Mouse (Mus musculus) spleen, embryonic (tissue): Measurements from ENCODE around the gene Dedd.
"Not testable (repeated sequence)": the region's sequence is repeated elsewhere in the genome, so short reads cannot be mapped to it uniquely, and the experiment has no call there.

ENCODE experiments used
- CTCF ChIA-PET: fragments of 350-600 bp; sonication (Branson Sonifier 250); formaldehyde crosslinking; loops from one replicate; lab custom pipeline; 2022; lab: Charles Lee

The Dedd gene

GRCm38 (mm10) chr1:171328839-171329432, at the start of gene Dedd:
Dedd (plus strand) TSS chr1:171329145.
- CTCF ChIA-PET = interaction anchor here (0.6 kb wide), 1 partner anchor 34 kb away, joined by 3 read pairs; no protein-coding TSS in a partner anchor

DNA sequence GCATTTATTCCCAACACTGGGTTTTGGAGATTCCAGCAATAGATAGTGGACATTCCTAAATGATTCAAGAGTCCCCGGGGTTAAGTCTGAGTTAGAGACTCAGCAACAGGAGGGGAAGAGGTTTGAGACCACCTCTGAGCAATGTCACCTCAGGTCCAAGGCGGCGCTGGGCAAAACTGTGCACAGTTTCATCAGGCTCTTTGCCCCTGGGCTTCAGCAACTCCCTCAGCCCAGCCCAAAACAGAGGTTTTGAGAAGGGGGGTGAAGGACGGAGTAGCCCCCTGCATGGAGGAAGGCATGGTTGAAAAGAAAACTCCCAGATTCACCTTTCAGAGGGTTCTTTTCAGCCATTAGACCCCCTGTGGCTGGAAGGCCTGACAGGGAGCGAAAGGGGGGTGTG, 49.2 kb upstream of the Dedd start:
- CTCF ChIA-PET = no interaction called here

- CTCF ChIA-PET = no interaction called here
These were observed 48.6 kb upstream of the Dedd start for GRCm38 (mm10) chr1:171280250-171280915.

DNA sequence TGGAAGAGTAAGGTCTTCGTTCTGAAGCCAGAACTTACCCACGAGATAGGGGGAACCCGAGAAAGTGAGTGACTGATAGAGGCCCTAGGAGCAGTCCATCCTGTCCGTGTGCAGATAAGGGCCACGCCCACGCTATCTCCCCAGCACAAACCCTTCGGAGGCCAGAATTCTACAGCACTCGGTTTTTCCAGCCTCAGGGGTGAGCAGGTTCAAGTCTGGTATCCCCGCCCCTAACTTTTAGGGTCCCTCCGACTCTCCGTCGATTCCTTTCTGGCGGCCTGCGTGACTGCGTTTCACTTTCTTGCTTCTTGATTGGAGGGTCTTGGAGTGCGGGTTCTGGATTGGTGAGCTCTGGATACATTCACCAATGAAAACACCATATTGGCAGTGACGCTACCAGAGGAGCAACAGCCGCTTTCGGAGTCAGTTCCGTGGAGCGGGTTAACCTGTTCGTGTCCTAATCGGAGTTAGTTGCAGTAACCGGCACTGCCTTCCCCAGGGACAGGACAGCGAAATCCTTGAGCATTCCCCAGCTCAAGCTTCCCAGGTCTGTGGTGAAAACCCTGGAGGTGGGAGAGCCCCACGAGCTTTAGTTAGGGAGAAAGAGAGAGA, 47.9 kb upstream of the Dedd start, which contains the start of gene Ppox:
Gene Ppox, minus strand, starts transcription at position 271 of the 612 bp plus-strand sequence.
- CTCF ChIA-PET = no interaction called here

DNA sequence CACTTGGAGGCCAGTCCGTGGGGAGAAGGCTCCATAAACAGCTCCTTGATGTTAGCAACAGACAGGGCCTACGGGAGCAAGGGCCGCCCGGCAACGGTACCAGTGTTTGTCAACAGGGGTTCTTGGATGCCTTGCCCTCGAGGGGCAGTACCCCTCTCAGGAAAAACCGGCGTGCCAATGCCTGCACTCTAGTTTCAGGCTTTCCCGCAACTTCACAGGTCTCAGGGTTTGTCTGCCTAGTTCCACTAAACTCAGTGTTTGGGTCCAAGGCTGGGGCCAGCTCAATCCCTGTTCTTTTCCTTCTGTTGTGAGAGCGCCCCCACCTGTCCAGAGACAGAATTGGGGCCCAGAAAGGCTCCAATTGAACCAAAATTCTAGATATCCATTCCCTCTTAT, 47.4 kb upstream of the Dedd start:
- CTCF ChIA-PET = no interaction called here

DNA sequence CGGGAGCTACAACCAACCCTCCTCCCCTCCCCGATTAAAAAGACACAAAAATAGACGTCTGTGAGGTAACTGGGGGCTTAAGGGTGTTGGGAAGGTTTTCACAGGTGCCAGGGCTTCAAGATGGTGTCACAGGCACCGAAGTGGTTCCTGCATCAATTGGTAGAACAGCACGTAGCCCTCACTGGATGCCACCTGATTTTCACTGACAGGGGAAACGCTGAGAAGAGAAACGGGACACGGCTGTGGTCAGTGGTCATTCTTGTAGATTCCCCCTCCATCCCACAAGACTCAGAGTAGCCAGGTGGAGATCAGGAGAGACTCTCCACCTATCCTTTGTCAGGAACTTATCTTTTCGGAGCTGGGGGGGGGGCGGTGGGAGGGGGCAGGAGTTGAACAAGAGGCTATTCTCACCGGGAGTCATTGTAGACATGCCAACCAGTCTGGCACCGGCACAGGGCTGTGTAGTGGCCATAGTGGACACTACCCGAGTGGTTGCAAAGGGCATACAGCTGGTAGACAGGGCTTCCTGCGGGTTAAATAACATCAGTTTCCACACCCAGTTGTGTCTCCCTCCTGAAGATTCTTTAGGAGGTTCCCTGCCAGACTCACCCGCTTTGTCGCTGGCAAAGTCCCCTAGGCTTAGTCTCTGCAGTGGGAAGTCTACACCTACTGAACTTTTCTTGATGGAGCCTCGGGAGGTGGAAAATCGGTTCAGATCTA, 46.7 kb upstream of the Dedd start:
- CTCF ChIA-PET = interaction anchor here (0.5 kb wide), 1 partner anchor 41 kb away, joined by 4 read pairs; no protein-coding TSS in a partner anchor

GRCm38 (mm10) chr1:171283188-171284160, 45.5 kb upstream of the Dedd start:
- CTCF ChIA-PET = no interaction called here

DNA sequence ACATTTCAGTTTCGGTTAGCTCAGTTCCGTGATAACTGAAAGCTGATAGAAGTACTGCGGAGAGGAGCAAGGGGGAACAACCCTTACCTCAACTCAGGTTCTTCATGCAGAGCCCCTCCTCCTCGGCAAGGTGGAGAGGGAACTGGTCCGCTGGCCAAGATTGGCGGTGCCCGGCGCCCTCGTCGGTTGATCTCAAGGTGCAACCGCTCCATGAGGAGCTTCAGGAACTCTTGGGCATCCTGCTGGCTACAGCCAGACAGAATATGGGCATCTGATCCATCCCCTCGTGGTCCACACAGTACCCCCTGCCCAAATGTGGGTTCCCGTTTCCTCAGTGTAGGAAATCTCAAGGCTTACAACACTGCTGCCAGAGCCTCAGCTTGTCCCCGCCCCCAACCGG, 44.5 kb upstream of the Dedd start:
- CTCF ChIA-PET = interaction anchor here (0.8 kb wide), 1 partner anchor 78 kb away, joined by 3 read pairs; no protein-coding TSS in a partner anchor

DNA sequence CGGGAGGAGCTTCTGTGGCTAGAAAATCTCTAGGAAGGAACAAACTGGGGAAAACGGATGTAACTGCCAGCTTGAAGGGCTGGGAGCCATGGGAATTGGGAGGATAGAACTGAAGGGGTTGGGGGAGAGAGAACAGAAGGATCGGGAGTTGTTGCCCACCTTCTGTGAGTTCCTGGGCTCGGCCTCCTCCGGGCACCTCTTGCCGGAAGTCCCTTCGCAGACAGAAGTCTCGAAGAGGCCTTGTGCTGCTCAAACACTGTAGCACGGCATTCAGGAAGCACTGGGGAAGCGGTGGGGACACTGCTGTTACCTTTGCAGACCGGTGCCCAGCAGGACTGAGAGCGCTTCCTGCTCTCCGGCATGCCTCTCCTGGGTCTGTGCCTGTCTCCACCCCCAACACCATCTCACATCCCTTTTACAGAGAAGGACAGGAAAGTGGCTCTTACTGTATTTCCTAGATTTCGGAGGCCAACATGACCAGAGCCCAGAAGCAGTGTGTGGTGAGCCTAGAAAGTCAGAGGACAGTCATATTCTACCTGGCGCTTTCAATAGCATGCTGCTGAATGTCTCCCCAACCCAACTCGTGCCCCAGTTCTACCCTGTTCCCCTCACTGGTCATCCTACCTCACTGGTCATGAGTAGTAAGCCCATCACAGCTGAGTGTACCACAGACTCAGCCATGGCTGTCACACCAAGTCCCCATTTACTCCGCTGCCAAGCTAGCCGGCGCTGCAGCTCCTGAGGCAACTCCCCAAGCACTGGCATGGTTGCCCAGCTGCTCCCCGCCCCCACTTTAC, 43.7 kb upstream of the Dedd start:
- CTCF ChIA-PET = interaction anchor here (0.6 to 0.8 kb wide), 2 partner anchors 28 to 79 kb away, joined by 3 read pairs; no protein-coding TSS in a partner anchor

DNA sequence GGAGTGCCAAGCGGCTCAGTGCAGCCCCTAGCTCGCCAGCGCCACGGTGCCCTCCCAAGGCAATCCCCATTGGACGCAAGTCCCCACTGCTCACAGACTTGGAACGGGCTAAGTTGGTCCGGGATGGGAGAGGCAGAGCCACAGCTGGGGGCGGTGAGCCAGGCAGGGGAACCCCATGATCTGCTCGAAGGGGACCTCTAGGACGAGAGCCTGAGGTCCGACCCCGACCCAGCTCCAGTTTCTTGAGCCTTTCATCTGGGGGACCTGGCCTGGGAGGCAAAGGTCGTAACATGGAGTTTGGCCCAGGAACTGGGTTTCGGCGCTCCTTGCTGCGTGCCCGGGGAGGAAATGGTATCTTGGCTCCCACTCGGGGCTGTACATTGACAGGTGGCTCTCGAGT, 42.4 kb upstream of the Dedd start:
- CTCF ChIA-PET = no interaction called here

DNA sequence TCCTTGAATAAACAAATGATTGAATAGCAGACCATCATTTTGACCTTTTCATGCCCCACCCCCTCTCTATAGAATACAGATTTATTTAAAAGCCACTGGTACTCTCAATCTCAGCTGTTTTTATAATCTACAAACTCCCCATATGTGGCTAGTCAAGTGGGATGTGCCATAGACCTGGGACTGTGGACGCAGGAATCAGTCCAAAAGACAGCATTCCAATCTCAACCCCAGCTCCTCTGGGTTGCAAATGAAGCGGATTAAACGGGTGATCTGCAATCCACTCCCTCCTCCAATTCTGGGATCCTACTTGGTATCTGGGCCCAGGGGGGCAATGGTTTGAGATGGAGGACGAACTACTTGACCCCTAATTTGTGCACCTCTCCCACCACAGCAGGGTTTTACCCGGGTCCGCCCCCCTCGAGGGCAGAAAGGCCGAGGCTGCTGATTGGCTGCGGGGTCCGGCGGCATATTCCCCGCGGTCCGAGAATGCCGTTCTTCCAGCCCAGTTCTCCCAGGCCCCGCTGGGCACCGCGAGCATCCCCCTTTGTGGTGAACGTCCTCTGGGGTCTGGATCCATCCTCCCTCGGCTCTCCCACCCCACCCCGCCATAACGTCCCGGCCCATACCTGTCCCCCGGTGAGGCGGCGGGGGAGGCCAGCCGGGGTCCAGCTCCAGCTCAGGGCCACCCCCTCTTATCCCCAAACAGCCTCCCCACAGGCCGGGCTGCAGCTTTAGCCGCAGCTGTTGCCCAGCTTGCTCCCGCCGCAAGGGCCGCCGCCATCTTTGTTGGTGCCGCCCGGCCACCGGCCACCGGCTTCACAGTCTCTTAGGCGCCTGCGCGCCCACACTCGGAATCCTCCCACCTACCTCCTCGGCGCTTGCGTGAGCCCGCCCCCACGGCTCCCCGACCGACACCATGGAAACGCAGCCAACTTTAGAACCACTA, 41.5 kb upstream of the Dedd start, which contains the start of gene Usp21:
Gene Usp21, minus strand, starts transcription at position 856 of the 946 bp plus-strand sequence.
- CTCF ChIA-PET = interaction anchor here (0.7 kb wide), 1 partner anchor 26 kb away, joined by 3 read pairs; no protein-coding TSS in a partner anchor

DNA sequence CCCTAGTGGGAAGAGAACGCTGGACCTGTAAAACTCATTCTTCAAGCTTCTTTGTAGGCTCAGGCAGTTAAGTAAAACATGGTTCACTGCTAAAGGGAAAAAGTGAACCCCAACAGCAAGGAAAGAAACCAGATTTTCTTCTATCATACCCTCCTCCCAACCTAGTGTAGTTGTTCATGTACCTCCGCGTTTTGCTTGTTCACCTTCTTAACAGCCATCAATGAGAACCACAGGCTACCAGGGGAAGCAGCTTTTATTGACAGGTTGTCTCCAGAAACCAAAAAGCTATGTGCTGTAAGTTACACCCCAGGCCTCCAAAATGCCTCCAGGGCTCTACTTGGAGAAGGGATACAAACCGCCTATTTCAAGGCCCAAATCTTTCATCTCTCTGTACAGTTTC, 40.6 kb upstream of the Dedd start:
- CTCF ChIA-PET = interaction anchor here (0.7 to 0.8 kb wide), 2 partner anchors 8 to 27 kb away, joined by 3 to 5 read pairs; no protein-coding TSS in a partner anchor

DNA sequence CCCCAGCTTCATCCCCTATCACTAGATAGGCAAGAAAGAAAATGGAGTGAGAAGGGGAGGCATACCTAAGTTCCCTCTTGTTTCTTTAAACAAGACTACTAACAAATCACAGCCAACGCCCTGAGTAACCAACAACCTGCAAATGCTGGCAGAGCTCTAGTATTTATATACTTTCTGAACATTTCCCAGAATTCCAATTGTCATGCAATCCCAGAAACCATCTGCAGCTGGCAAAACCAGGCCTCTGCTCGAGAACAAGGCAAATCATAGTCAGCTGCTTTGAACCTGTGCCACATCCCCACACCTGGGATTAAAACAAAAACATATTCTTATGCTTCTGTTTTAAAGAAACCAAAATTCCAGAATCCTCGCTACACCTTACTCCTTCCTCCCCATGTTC, 35.6 kb upstream of the Dedd start:
- CTCF ChIA-PET = interaction anchor here (0.8 kb wide), 1 partner anchor 16 kb away, joined by 3 read pairs; no protein-coding TSS in a partner anchor

DNA sequence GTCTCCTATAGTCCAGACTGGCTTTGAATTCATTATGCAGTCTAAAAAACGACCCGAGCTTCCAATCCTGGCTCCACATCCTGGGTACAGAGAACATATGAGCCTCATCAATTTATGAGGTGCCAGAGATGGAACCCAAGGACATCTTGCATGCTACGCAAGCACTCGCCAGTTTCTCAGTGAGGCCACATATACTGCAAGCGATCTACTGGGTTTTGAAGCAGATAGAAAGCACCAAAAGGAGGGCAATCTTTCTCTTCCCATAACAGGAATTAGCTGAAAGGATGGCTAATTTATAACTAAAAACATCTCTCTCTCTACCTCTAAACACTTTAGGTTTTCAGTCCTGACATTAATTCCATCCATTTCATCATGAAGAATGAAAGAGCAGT, 35.0 kb upstream of the Dedd start:
- CTCF ChIA-PET = no interaction called here

DNA sequence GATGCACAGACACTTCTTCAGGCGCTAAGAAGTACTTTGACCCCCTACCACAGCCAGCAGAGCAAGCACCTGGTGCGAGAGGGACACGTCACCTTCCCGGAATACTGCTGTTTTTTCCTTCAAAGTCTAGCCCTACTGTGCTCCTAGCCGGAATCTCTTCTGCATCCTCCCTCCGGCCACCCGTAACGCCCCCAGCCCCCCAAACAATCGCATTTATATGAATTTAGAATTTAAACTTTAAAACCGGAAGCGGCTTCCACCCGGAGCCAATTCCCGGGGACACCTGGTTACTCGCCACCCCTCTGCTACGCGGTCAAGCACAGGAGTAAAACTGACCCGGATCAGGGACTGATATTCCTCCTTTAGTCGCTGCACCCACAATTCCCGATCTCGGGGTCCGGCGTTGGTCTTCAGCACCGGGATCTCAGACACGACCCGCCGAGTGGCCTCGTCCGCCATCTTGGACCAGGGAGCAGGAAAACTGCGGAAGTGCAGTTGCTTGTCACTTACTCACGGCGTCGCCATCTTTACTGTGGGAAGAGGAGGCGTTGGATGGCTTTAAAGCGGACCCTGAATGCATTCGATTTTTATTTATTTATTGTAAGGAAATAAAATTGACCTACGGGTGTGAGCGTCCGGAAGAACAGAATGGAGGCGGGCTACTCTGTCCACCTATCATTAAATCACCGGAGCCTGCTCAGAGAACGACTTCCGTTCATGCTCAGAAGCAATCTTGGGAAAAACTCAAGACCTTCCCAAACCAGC, 34.5 kb upstream of the Dedd start, which contains the start of gene Ufc1:
Gene Ufc1, minus strand, starts transcription at position 727 of the 765 bp plus-strand sequence.
- CTCF ChIA-PET = no interaction called here

DNA sequence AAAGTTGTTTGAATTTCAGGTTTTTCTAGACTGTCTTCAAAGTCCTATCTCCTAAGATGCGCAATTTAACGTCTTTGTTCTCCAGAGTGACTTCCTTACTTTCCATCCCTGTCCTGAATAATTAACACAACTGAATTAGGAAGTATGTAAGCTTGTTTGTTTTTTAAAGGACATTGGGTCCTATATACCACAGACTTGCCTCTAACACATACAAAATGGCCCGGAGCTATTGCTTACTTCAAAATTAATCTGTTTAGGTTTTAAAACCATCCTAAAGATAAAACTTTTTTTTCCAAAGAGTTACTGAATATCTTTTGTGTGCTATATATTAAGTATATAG, 33.9 kb upstream of the Dedd start:
- CTCF ChIA-PET = interaction anchor here (0.6 kb wide), 1 partner anchor 33 kb away, joined by 3 read pairs; no protein-coding TSS in a partner anchor

DNA sequence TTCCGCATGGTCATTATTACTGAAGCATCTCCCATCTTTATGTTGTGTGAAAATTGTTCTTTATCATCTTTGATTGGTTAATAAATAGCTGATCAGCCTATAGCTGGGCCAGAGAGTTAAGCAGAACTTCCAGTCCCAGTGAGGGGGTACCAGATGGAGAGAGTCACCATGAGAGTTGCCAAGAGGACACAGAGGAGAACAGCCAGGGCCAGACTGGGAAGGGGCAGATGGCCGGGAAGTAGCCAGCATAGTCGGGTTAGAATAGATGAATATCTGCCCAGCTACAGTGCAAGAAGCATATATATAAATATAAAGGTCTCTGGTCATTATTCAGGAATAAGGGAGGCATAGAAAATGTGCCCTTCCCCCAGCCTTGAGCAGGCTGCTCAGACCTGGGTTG, 30.7 kb upstream of the Dedd start:
- CTCF ChIA-PET = no interaction called here

- CTCF ChIA-PET = not testable (repeated sequence)
These were observed 22.8 kb upstream of the Dedd start for GRCm38 (mm10) chr1:171306157-171306556.
